Mouse (Mus musculus): ENCODE results near the gene Lrsam1.
A peak's percentile ranks its signal among the peaks of the same experiment; 100 is the strongest.

The Lrsam1 gene

GRCm38 (mm10) chr2:32926330-32927075, 34.9 kb downstream of the Lrsam1 start:
- no peak for DNase-seq (ENCODE audit: low read depth, low spot score)

- DNase-seq (ENCODE audit: low read depth, low spot score) = no peak
Observed at GRCm38 (mm10) chr2:32924306-32924844, 37.0 kb downstream of the Lrsam1 start.

GRCm38 (mm10) chr2:32923551-32924250, 37.7 kb downstream of the Lrsam1 start:
- DNase-seq (ENCODE audit: low read depth, low spot score) = no peak

DNA sequence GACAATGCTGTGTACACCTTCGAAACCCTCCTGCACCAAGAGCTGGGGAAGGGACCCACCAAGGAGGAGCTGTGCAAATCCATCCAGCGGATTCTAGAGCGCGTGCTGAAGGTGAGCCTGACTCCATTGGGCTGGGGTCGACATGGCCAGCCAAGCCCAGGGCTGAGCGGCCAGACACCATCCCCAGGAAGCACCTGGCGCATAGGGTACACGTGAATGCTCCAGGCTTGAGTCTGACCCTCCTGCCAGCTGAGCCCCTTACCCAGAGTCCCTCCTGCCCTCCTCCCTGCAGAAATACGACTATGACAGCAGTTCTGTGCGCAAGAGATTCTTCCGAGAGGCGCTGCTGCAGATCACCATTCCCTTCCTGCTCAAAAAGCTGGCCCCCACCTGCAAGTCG, 38.9 kb downstream of the Lrsam1 start:
- no peak for DNase-seq (ENCODE audit: low read depth, low spot score)

- DNase-seq (ENCODE audit: low read depth, low spot score) = no peak
Observed at GRCm38 (mm10) chr2:32921801-32922380, 39.5 kb downstream of the Lrsam1 start.

- no peak for DNase-seq (ENCODE audit: low read depth, low spot score)
Observed at GRCm38 (mm10) chr2:32921235-32921634, 40.2 kb downstream of the Lrsam1 start.

GRCm38 (mm10) chr2:32918391-32918790, 43.0 kb downstream of the Lrsam1 start:
- DNase-seq (ENCODE audit: low read depth, low spot score) = no peak

DNA sequence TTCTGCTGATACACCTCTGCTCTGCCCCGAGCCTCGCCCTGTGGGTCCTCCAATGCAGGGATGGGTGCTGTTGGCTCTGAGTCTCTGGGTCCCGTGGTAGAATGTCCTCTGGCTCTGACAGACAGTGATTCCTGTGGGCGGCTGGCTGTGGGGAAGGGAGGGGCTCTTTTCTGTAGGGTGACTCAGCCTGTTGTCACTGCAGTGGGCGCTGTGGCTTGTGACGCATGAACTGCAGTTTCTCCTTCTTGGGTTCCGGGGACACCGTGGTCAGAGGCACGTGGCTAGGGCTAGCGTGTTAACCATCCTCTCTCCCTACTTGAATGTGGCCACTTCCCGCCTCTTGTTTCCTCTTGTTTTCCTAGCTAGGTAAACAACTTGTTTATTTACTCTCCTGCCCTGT, 43.9 kb downstream of the Lrsam1 start:
- DNase-seq (ENCODE audit: low read depth, low spot score) = no peak

- no peak for DNase-seq (ENCODE audit: low read depth, low spot score)
Observed at GRCm38 (mm10) chr2:32914896-32915295, 46.5 kb downstream of the Lrsam1 start.

GRCm38 (mm10) chr2:32914362-32914761, 47.1 kb downstream of the Lrsam1 start:
- no peak for DNase-seq (ENCODE audit: low read depth, low spot score)

- DNase-seq (ENCODE audit: low read depth, low spot score) = peak; percentile 76
Observed at GRCm38 (mm10) chr2:32912210-32912804, 49.1 kb downstream of the Lrsam1 start.

DNA sequence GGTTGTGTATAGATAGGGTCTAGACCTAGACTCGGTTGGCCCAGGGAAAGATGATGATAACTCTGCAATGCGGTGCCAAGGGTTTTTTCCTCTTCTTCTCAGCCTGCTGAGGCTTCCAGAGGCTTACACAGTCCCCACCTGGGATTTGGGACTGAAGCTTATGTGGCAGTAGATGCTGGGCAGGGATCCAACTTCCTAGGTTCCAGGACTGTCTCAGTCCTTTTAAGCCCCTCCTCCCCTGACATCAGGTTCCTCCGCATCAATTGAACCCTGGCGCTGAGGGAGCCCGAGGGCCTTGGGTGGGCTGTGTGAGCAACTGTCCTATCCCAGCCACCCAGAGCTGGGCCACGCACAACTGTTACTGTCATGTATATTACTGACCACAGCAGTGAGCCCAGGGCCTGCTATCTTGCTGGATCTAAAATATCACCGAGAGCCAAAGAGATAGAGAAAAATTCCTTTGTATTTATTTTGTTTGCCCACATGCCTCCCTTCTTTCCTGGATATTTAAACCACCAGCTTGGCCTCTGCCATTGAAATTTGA, 49.7 kb downstream of the Lrsam1 start:
- no peak for DNase-seq (ENCODE audit: low read depth, low spot score)

GRCm38 (mm10) chr2:32908796-32909195, 52.6 kb downstream of the Lrsam1 start:
- DNase-seq (ENCODE audit: low read depth, low spot score) = no peak

- no peak for DNase-seq (ENCODE audit: low read depth, low spot score)
Observed at GRCm38 (mm10) chr2:32908272-32908671, 53.1 kb downstream of the Lrsam1 start.

- no peak for DNase-seq (ENCODE audit: low read depth, low spot score)
Observed at GRCm38 (mm10) chr2:32907442-32907841, 54.0 kb downstream of the Lrsam1 start.

GRCm38 (mm10) chr2:32905297-32905696, 56.1 kb downstream of the Lrsam1 start:
- DNase-seq (ENCODE audit: low read depth, low spot score) = no peak

DNA sequence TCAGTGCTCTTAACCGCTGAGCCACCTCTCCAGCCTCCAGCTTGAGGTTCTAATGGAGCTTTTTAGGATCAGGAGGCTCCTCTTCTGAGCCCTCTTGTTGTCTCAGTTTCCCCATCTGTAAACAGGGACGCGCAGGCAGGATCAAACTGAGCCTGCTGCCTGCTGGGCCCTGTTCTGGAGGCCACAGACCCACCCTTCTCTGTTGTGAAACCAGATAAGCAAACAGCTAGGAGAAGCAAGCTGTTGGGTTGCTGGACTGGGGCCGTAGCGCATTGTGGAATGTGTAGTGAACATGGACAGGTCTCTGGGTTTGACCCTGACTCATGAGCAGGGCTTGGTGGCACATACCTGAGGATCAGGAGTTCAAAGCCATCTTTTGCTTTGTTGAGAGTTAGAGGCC, 56.8 kb downstream of the Lrsam1 start:
- no peak for DNase-seq (ENCODE audit: low read depth, low spot score)

- no peak for DNase-seq (ENCODE audit: low read depth, low spot score)
Observed at GRCm38 (mm10) chr2:32903470-32903869, 57.9 kb downstream of the Lrsam1 start.

DNA sequence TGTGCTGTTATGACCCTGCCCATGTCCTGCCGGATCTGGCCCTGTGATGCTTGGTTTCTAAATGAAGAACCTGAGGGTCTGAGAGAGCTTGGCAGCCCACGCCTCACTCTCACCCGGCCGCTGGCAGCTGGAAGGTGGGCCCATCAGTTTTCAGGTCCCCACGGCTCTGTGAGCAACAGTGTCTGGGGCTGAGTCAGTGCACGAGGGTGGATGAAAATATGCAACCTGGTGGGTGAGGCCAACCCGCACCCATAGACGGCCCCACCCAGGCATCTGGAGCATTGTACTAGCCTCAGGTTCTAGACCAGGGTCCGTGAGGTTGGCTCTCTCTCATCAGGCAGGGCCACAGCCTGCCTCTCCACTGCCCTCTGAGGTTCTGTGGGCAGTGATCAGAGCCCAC, 59.3 kb downstream of the Lrsam1 start:
- DNase-seq (ENCODE audit: low read depth, low spot score) = no peak

- no peak for DNase-seq (ENCODE audit: low read depth, low spot score)
Observed at GRCm38 (mm10) chr2:32898983-32899382, 62.4 kb downstream of the Lrsam1 start.

DNA sequence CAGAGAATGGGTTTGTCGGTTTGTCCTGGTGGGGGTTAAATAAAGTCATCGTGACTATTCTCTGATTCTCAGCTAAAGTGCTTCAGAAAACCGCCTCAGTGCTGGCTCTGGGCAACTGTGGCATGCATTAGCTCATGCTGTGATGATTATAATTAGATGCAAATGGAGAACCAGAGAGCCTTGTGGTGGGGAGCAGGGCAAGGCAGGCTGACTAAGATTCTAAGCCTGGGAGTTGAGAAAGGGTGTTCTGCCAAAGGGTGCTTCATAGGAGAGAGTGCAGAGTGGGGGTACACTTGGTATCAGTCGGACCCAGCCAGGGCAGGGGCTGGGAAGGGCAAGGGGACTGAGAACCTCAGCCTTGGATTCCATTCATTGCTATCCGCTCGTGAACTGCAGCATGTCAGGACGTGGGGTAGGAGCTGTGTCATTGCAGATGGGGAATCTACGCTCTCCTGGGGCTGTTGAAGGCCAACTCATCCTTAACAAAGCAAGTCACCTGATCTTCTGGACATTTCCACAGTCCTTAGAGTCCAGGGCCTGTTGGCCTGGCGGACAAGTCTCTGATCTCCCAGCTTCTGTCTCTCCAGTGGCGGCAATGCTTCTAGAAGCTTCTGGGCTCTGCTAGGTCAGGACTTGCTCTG, 64.8 kb downstream of the Lrsam1 start:
- DNase-seq (ENCODE audit: low read depth, low spot score) = no peak

All from retina, adult 2 months (tissue).